Mouse (Mus musculus) MEL (cell line): Measurements from ENCODE around the gene Trim75. TPM values are rescaled to one million over a fixed set of nuclear protein-coding genes. Genes with fewer than 3 reads are reported as not detected.
A peak's percentile ranks its signal among the peaks of the same experiment; 100 is the strongest.

Experiments used
- DNase-seq: peaks from one replicate; pipeline ENCODE4 v3.0.0; 2011; ENCODE audit warnings: low read depth, low spot score
- H3K27ac ChIP-seq: 2 replicates; pipeline ENCODE4 v1.5.1; 2012; ENCODE audit warnings: low read depth, mild to moderate bottlenecking, control low read depth, low read length, moderate library complexity; ENCODE audit not compliant: control insufficient read depth
- H3K27me3 ChIP-seq, 2 experiments: fragments of 150-350 bp in 1 of 2; sonication (generic) in 1 of 2; 2 replicates each; pipeline ENCODE4 v1.6.1; 2012; ENCODE audit warnings: low read length in 2 of 2, mild to moderate bottlenecking in 2 of 2, improper control_type of control experiment in 1 of 2, moderate library complexity in 1 of 2; ENCODE audit not compliant: insufficient read depth in 2 of 2, control insufficient read depth in 1 of 2
- H3K36me3 ChIP-seq, 2 experiments: 2 replicates each; pipeline ENCODE4 v1.6.1; 2012 to 2014; ENCODE audit warnings: low read length in 2 of 2, improper control_type of control experiment in 1 of 2, inconsistent platforms in 1 of 2, mild to moderate bottlenecking in 1 of 2; ENCODE audit not compliant: insufficient read depth in 2 of 2, control insufficient read depth in 1 of 2
- H3K4me1 ChIP-seq, 2 experiments: fragments of 150-350 bp in 1 of 2; sonication (generic) in 1 of 2; 2 replicates each; pipeline ENCODE4 v1.6.1; 2012; ENCODE audit warnings: low read length in 2 of 2, improper control_type of control experiment in 1 of 2, mild to moderate bottlenecking in 1 of 2; ENCODE audit not compliant: insufficient read depth in 2 of 2, control insufficient read depth in 1 of 2
- H3K4me3 ChIP-seq, 2 experiments: fragments of 150-350 bp in 1 of 2; sonication (generic) in 1 of 2; 2 replicates each; pipeline ENCODE4 v1.5.1; 2012; ENCODE audit warnings: low read depth in 2 of 2, low read length in 2 of 2, mild to moderate bottlenecking in 2 of 2, moderate library complexity in 2 of 2, control low read depth in 1 of 2, improper control_type of control experiment in 1 of 2; ENCODE audit not compliant: control insufficient read depth in 1 of 2, insufficient read depth in 1 of 2
- H3K79me2 ChIP-seq: 2 replicates; pipeline ENCODE4 v1.6.1; 2012; ENCODE audit warnings: mild to moderate bottlenecking, low read length, moderate library complexity; ENCODE audit not compliant: control insufficient read depth, poor library complexity, insufficient read depth
- H3K9ac ChIP-seq: 2 replicates; pipeline ENCODE4 v1.6.1; 2012; ENCODE audit warnings: low read depth, mild to moderate bottlenecking, control low read depth, low read length, moderate library complexity; ENCODE audit not compliant: control insufficient read depth, poor library complexity, severe bottlenecking
- H3K9me3 ChIP-seq: fragments of 150-350 bp; sonication (generic); replicated peaks from 2 replicates; pipeline ENCODE4 v1.6.1; 2012; ENCODE audit warnings: mild to moderate bottlenecking, low read length, improper control_type of control experiment, moderate library complexity; ENCODE audit not compliant: insufficient read depth
- BHLHE40 ChIP-seq: IDR thresholded peaks from 2 replicates; pipeline ENCODE4 v1.6.1; 2012; ENCODE audit warnings: low read depth, mild to moderate bottlenecking, inconsistent platforms, low read length, improper control_type of control experiment, borderline replicate concordance
- CTCF ChIP-seq, 3 experiments: IDR thresholded peaks in 2 of 3; conservative IDR thresholded peaks in 1 of 3; 2 replicates each; pipeline ENCODE4 v1.5.1; 2011 to 2012; ENCODE audit warnings: low read length in 3 of 3, low read depth in 2 of 3, mild to moderate bottlenecking in 2 of 3, improper control_type of control experiment in 1 of 3, inconsistent platforms in 1 of 3, mixed read lengths in 1 of 3, moderate library complexity in 1 of 3; ENCODE audit not compliant: control insufficient read depth in 1 of 3, insufficient read depth in 1 of 3, poor library complexity in 1 of 3, severe bottlenecking in 1 of 3
- EP300 ChIP-seq, 2 experiments: IDR thresholded peaks; 2 replicates each; pipeline ENCODE4 v1.6.1; 2011; ENCODE audit warnings: improper control_type of control experiment in 2 of 2, low read length in 2 of 2, low read depth in 1 of 2, mild to moderate bottlenecking in 1 of 2
- GABPA ChIP-seq: IDR thresholded peaks from 2 replicates; pipeline ENCODE4 v1.6.1; 2012; ENCODE audit warnings: low read depth, mild to moderate bottlenecking, inconsistent platforms, low read length, improper control_type of control experiment, moderate library complexity
- HCFC1 ChIP-seq: IDR thresholded peaks from 2 replicates; pipeline ENCODE4 v1.6.1; 2012; ENCODE audit warnings: low read depth, mild to moderate bottlenecking, inconsistent platforms, low read length, improper control_type of control experiment, moderate library complexity
- JUND ChIP-seq: IDR thresholded peaks from 2 replicates; pipeline ENCODE4 v1.6.1; 2011; ENCODE audit warnings: low read depth, mild to moderate bottlenecking, improper control_type of control experiment, low read length
- MAFK ChIP-seq: IDR thresholded peaks from 2 replicates; pipeline ENCODE4 v1.6.1; 2011; ENCODE audit warnings: low read depth, mild to moderate bottlenecking, low read length, improper control_type of control experiment, borderline replicate concordance
- MEF2A ChIP-seq: IDR thresholded peaks from 2 replicates; pipeline ENCODE4 v1.6.1; 2014; ENCODE audit warnings: low read depth, mild to moderate bottlenecking, inconsistent platforms, low read length, improper control_type of control experiment; ENCODE audit not compliant: poor library complexity, insufficient replicate concordance, severe bottlenecking; ENCODE audit errors: extremely low read depth
- NELFE ChIP-seq: IDR thresholded peaks from 2 replicates; pipeline ENCODE4 v1.6.1; 2011; ENCODE audit warnings: low read depth, low read length, improper control_type of control experiment
- POLR2AphosphoS5 ChIP-seq: IDR thresholded peaks from 2 replicates; pipeline ENCODE4 v1.6.1; 2012; ENCODE audit warnings: low read depth, borderline replicate concordance, mild to moderate bottlenecking, inconsistent platforms, low read length, moderate library complexity, mixed read lengths
- RAD21 ChIP-seq: IDR thresholded peaks from 2 replicates; pipeline ENCODE4 v1.6.1; 2011; ENCODE audit warnings: mild to moderate bottlenecking, low read depth, low read length, improper control_type of control experiment
- RCOR1 ChIP-seq: IDR thresholded peaks from 2 replicates; pipeline ENCODE4 v1.6.1; 2012; ENCODE audit warnings: low read depth, mild to moderate bottlenecking, inconsistent platforms, low read length, improper control_type of control experiment
- SMC3 ChIP-seq: IDR thresholded peaks from 2 replicates; pipeline ENCODE4 v1.6.1; 2011; ENCODE audit warnings: low read depth, low read length, improper control_type of control experiment
- TAL1 ChIP-seq: IDR thresholded peaks from 2 replicates; pipeline ENCODE4 v1.6.1; 2012; ENCODE audit warnings: mild to moderate bottlenecking, inconsistent platforms, low read length, moderate library complexity, mixed read lengths
- TBP ChIP-seq: IDR thresholded peaks from 2 replicates; pipeline ENCODE4 v1.8.0; 2011; ENCODE audit warnings: low read depth, low read length, improper control_type of control experiment
- UBTF ChIP-seq: IDR thresholded peaks from 2 replicates; pipeline ENCODE4 v1.6.1; 2012; ENCODE audit warnings: low read depth, mild to moderate bottlenecking, inconsistent platforms, low read length, improper control_type of control experiment, moderate library complexity, borderline replicate concordance; ENCODE audit not compliant: insufficient read depth
- USF1 ChIP-seq: IDR thresholded peaks from 2 replicates; pipeline ENCODE4 v1.6.1; 2014; ENCODE audit warnings: low read depth, mild to moderate bottlenecking, inconsistent platforms, low read length, improper control_type of control experiment, moderate library complexity
- USF2 ChIP-seq, 2 experiments: IDR thresholded peaks; 2 replicates each; pipeline ENCODE4 v1.6.1; 2011 to 2012; ENCODE audit warnings: improper control_type of control experiment in 2 of 2, low read length in 2 of 2, borderline replicate concordance in 1 of 2, inconsistent platforms in 1 of 2, low read depth in 1 of 2, mild to moderate bottlenecking in 1 of 2; ENCODE audit not compliant: insufficient read depth in 1 of 2
- ZC3H11A ChIP-seq: IDR thresholded peaks from 2 replicates; pipeline ENCODE4 v1.6.1; 2012; ENCODE audit warnings: low read depth, mild to moderate bottlenecking, inconsistent platforms, low read length, improper control_type of control experiment
- ZKSCAN1 ChIP-seq: IDR thresholded peaks from 2 replicates; pipeline ENCODE4 v1.6.1; 2012; ENCODE audit warnings: low read depth, mild to moderate bottlenecking, inconsistent platforms, low read length, improper control_type of control experiment, moderate library complexity
- ZMIZ1 ChIP-seq: IDR thresholded peaks from 2 replicates; pipeline ENCODE4 v1.6.1; 2012; ENCODE audit warnings: low read depth, mild to moderate bottlenecking, inconsistent platforms, low read length, improper control_type of control experiment, moderate library complexity
- ZNF384 ChIP-seq: IDR thresholded peaks from 2 replicates; pipeline ENCODE4 v1.6.1; 2012; ENCODE audit warnings: low read depth, mild to moderate bottlenecking, inconsistent platforms, low read length, improper control_type of control experiment
- polyA plus RNA-seq, 2 experiments: library from polyadenylated mRNA; stranded (reverse) in 1 of 2; unstranded in 1 of 2; fragments of >175 nt in 1 of 2; fragments of >200 nt in 1 of 2; gene quantifications; 2 replicates each; pipeline versions ENCODE4 v1.2.1 to v1.2.4; 2012; ENCODE audit warnings: low replicate concordance in 2 of 2, low read depth in 1 of 2; ENCODE audit not compliant: insufficient read length in 2 of 2, insufficient read depth in 1 of 2, missing spikeins in 1 of 2
- total RNA-seq: library from RNA; depleted of rRNA; stranded (reverse); fragments of 300-350 nt; gene quantifications from 2 replicates; pipeline ENCODE4 v1.2.3, GENCODE M21; 2012

Trim75 gene
- total and polyA plus RNA-seq, 3 experiments, result not detected

DNA sequence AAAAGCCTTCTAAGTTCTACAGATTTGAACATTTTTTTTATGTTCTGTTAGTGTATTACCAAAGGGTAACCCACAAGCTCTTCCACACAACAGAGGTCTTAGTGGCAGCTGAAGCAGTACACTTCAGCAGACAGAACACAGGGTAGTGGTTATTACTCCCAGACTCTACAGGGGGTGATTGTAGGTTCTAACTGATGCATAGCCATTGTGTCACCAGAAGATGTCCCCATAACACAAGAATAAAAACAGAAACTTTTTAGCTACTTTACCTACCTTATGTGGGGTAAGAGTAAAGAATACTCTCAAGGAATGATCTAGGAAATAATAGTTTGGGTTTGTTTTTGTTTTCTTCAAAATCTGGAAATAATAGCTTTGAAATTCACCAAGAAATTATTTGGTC, 24.8 kb downstream of the Trim75 start:
- no peaks in the 10 kb centered on the region for H3K36me3 ChIP-seq
- H3K27me3 ChIP-seq, result no peaks in the 10 kb centered on the region
- no peaks in the 10 kb centered on the region for H3K4me1 ChIP-seq
- DNase-seq, result peak; percentile 14
- TF ChIP-seq ZKSCAN1 (no peak), MAFK (no peak), RCOR1 (no peak), CTCF (IDR thresholded peaks at IDR 0.05 in 2 of 3, conservative IDR thresholded peaks at IDR 0.05 in 1 of 3; ENCODE audit: control insufficient read depth in 1 of 3, insufficient read depth in 1 of 3, low read depth in 2 of 3, low read length in 3 of 3, poor library complexity in 1 of 3, severe bottlenecking in 1 of 3) (peak in 1 of 3 experiments; percentile 34; a peak in 3 of 6 replicates), GABPA (no peak), NELFE (no peak), TBP (no peak), SMC3 (no peak), ZC3H11A (no peak), BHLHE40 (no peak), EP300 (IDR thresholded peaks at IDR 0.05; ENCODE audit: low read depth in 1 of 2, low read length in 2 of 2) (no peak), RAD21 (peak; percentile 28), HCFC1 (no peak), POLR2AphosphoS5 (no peak), JUND (no peak), USF2 (IDR thresholded peaks at IDR 0.05; ENCODE audit: borderline replicate concordance in 1 of 2, insufficient read depth in 1 of 2, low read depth in 1 of 2, low read length in 2 of 2) (no peak), UBTF (no peak)
- H3K27ac ChIP-seq, result no peak overlapping the region
- no peaks in the 10 kb centered on the region for H3K79me2 ChIP-seq
- H3K9ac ChIP-seq, result no peak overlapping the region
- H3K4me3 ChIP-seq, result no peak overlapping the region
- H3K9me3 ChIP-seq, result no peaks in the 10 kb centered on the region

DNA sequence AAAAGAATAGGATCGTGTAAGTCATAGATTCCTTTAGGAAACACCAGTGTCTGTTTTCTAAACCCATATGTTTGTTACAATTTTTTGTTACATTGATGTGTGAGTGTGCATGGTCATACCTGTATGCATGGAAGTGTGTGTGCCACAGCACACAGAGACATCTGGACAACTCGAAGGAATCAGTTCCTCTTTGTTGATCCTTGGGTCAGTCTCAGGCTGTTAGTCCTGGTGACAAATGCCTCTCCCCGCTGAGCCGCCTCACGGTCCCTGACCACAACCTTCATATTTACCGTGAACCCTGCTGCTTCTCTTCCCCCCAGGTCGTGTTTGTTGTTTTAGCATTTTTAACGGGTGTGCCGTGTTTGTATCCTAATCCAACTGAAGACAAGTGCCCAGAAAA, 28.6 kb downstream of the Trim75 start:
- no peaks in the 10 kb centered on the region for H3K27me3 ChIP-seq
- H3K4me3 ChIP-seq, result no peak overlapping the region
- no peaks in the 10 kb centered on the region for H3K4me1 ChIP-seq
- no peak overlapping the region for H3K9ac ChIP-seq
- H3K27ac ChIP-seq, result no peak overlapping the region
- no peaks in the 10 kb centered on the region for H3K36me3 ChIP-seq
- TF ChIP-seq HCFC1 (no peak), GABPA (no peak), TAL1 (no peak), USF2 (IDR thresholded peaks at IDR 0.05; ENCODE audit: borderline replicate concordance in 1 of 2, insufficient read depth in 1 of 2, low read depth in 1 of 2, low read length in 2 of 2) (no peak), MEF2A (no peak), SMC3 (no peak), USF1 (no peak), ZNF384 (no peak), POLR2AphosphoS5 (no peak), ZMIZ1 (no peak)
- DNase-seq, result no peak
- no peaks in the 10 kb centered on the region for H3K79me2 ChIP-seq
- H3K9me3 ChIP-seq, result no peaks in the 10 kb centered on the region
